Mouse (Mus musculus) olfactory bulb, adult 2 months (tissue): ENCODE measurements at regions not wholly inside any gene's neighbourhood (a gene's known extent, or its start where the extent isn't known, plus 50 kb on each side); places are given as distances from the start of the nearest gene placed in this dataset.

Experiments
- CTCF ChIP-seq: fragments of 200-500 bp; IDR thresholded peaks from 2 replicates; pipeline ENCODE4 v1.5.1; 2012; ENCODE audit warnings: low read depth, mild to moderate bottlenecking, low read length, moderate library complexity; ENCODE audit not compliant: insufficient read depth
- POLR2A ChIP-seq: fragments of 200-500 bp; IDR thresholded peaks from 2 replicates; pipeline ENCODE4 v1.6.1; 2012; ENCODE audit warnings: mild to moderate bottlenecking, low read depth, low read length, moderate library complexity; ENCODE audit not compliant: insufficient read depth

DNA sequence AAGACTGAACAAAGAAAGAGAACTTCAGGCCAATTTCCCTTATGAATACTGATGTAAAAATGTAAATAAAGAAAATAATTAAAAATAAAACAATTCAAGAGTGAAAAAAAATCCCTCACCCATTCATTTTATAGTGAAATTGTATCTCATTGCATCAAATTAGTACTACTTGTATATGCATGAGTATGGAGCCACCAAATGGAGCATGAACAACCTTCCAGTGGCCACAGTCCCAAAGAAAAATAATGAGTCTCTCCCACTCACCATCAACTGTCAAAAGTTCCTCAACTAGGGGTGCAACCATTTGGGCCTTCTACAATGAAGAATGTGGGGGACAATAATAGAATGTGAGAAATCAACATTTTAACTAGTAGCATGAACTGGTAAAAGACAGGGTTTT, 54.1 kb upstream of the Rspo3 start:
- TF ChIP-seq POLR2A (no peak), CTCF (no peak)
